Comparison of ENCODE assay signal across 10 mouse cellular contexts in the genomic region with DNA sequence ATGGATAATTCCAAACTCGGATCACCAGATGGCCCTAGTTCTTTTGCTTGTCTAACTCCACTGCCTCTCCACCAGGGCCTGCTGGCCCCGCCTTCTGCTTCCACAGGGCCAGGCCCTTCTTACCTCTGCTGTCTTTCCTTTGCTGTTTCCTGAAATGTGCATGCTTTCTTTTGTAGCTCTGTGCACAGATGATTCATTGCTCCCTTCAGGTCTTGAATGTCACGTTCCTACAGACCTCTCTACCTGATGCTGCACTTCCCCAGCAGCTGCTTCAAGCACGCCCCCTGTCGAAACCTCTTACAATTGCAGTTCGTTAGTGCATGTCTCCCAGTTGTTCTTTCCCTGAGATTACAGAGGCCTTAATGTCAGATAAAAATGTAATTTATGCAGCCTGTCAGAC.
DNase-seq lines count a peak whose midpoint lies in the region; ATAC-seq and TF ChIP-seq lines count a peak whose summit lies in the region.
"Had no signal": no experiment of that assay in that cellular context is flagged by ENCODE, and none has a peak within 500 bp of the region (broad histone marks: within the 10 kb centered on the region; RNA-seq: fewer than 3 reads in every experiment).

No protein-coding gene starts in this region.

- H3K4me3 ChIP-seq in midbrain, postnatal 0 days (ENCODE audit: low read depth, low read length) = no peak overlapping the region
- H3K4me3 ChIP-seq in midbrain, embryonic 16.5 days (ENCODE audit: low read depth, low read length) = no peak overlapping the region
- H3K4me3 ChIP-seq: heart, adult 2 months; hindbrain, embryonic 13.5 days had no signal

- no peak overlapping the region for H3K4me2 ChIP-seq in midbrain, postnatal 0 days (ENCODE audit: low read depth, low read length, poor library complexity, severe bottlenecking)
- H3K4me2 ChIP-seq in midbrain, embryonic 16.5 days (ENCODE audit: low read length) = no peak overlapping the region
- H3K4me2 ChIP-seq: hindbrain, embryonic 13.5 days had no signal

- TF ChIP-seq CTCF in midbrain, postnatal 0 days (IDR thresholded peaks at IDR 0.05) = peak; percentile 49

- H3K9ac ChIP-seq in midbrain, postnatal 0 days (replicated peaks; ENCODE audit: low read length, poor library complexity, severe bottlenecking) = no peak overlapping the region
- H3K9ac ChIP-seq in midbrain, embryonic 16.5 days (ENCODE audit: low read depth, low read length) = no peak overlapping the region
- H3K9ac ChIP-seq: hindbrain, embryonic 13.5 days had no signal

- peak; percentile 32; the same call in 1 of the 2 replicates for ATAC-seq in frontal cortex, adult (ENCODE audit: low TSS enrichment)
- ATAC-seq in midbrain, postnatal 0 days (ENCODE audit: low FRiP score) = no peak
- ATAC-seq in midbrain, embryonic 16.5 days = no peak

- no peaks in the 10 kb centered on the region for H3K9me3 ChIP-seq in midbrain, postnatal 0 days (ENCODE audit: low read length)
- H3K9me3 ChIP-seq in midbrain, embryonic 16.5 days (replicated peaks; ENCODE audit: control insufficient read depth, low read length, poor library complexity, severe bottlenecking) = no peaks in the 10 kb centered on the region
- H3K9me3 ChIP-seq: hindbrain, embryonic 13.5 days had no signal

- no peaks in the 10 kb centered on the region for H3K36me3 ChIP-seq in midbrain, postnatal 0 days (ENCODE audit: insufficient read depth, low read length)
- no peaks in the 10 kb centered on the region for H3K36me3 ChIP-seq in midbrain, embryonic 16.5 days (ENCODE audit: control insufficient read depth, insufficient read depth, low read length)
- H3K36me3 ChIP-seq: hindbrain, embryonic 13.5 days had no signal

- H3K27me3 ChIP-seq in midbrain, postnatal 0 days (ENCODE audit: insufficient read depth, low read length) = no peaks in the 10 kb centered on the region
- H3K27me3 ChIP-seq in midbrain, embryonic 16.5 days (ENCODE audit: control insufficient read depth, insufficient read depth, low read depth, low read length) = no peaks in the 10 kb centered on the region

- peaks cover 3% of the 10 kb centered on the region; the same call in 1 of the 2 replicates for H3K4me1 ChIP-seq in midbrain, postnatal 0 days (ENCODE audit: insufficient read depth, low read length)
- 0 out of 2 replicates have a peak, but pooled peaks cover 4% of the 10 kb centered on the region for H3K4me1 ChIP-seq in midbrain, embryonic 16.5 days (ENCODE audit: control insufficient read depth, insufficient read depth, low read length)

- DNase-seq in frontal cortex, postnatal 36 days (ENCODE audit: low spot score in 2 of 2) = no peak
- DNase-seq in midbrain, postnatal 0 days (ENCODE audit: low spot score) = peak; percentile 35
- DNase-seq in cerebellum, postnatal 25 days = peak; percentile 35 to 60
- DNase-seq in gastrocnemius, adult 18-20 months (ENCODE audit: low spot score) = no peak
- no peak for DNase-seq in gastrocnemius, postnatal 25 days
- DNase-seq: heart, adult 2 months; right cerebral cortex, postnatal 14 days had no signal

- H3K27ac ChIP-seq in midbrain, postnatal 0 days (ENCODE audit: low read depth, low read length) = no peak overlapping the region
- H3K27ac ChIP-seq in midbrain, embryonic 16.5 days (ENCODE audit: low read length) = no peak overlapping the region
- H3K27ac ChIP-seq: heart, adult 2 months; hindbrain, embryonic 13.5 days had no signal

- 63% methylated on average over 6 of the region's 6 CpGs for WGBS in midbrain, postnatal 0 days
- 54% methylated on average over 6 of the region's 6 CpGs for WGBS in midbrain, embryonic 16.5 days

Comparison
In these comparisons a context has a peak if more than half of its experiments do, and no peak if none do; other contexts are left out.
1. DNase-seq: peak in midbrain, postnatal 0 days (single experiment) and cerebellum, postnatal 25 days (2 of 2); none in frontal cortex, postnatal 36 days (0 of 2), gastrocnemius, adult 18-20 months (single experiment) and gastrocnemius, postnatal 25 days (single experiment).